Mouse (Mus musculus) liver, embryonic 15.5 days (tissue): ENCODE results near the gene Klk15. TPM values are rescaled to one million over a fixed set of nuclear protein-coding genes. Genes with fewer than 3 reads are reported as not detected.

ENCODE experiments used
- ATAC-seq: fragments of 200-750 bp; cut with Nextera tagmentation; 2 replicates; pipeline ENCODE4 v1.8.0; 2017; ENCODE audit warnings: moderate number of reproducible peaks, mild to moderate bottlenecking, moderate library complexity; ENCODE audit not compliant: insufficient read depth
- H3K27ac ChIP-seq: fragments of 300-500 bp; sonication (generic); replicated peaks from 2 replicates; pipeline ENCODE4 v1.5.1; 2015; ENCODE audit warnings: mild to moderate bottlenecking, inconsistent platforms
- H3K27me3 ChIP-seq: fragments of 300-500 bp; sonication (generic); 2 replicates; pipeline ENCODE4 v1.6.1; 2015; ENCODE audit warnings: mild to moderate bottlenecking, inconsistent platforms
- H3K36me3 ChIP-seq: fragments of 300-500 bp; sonication (generic); replicated peaks from 2 replicates; pipeline ENCODE4 v1.6.1; 2015; ENCODE audit warnings: moderate library complexity, mild to moderate bottlenecking, inconsistent platforms
- H3K4me1 ChIP-seq: fragments of 300-500 bp; sonication (generic); replicated peaks from 2 replicates; pipeline ENCODE4 v1.6.1; 2015; ENCODE audit warnings: inconsistent platforms
- H3K4me2 ChIP-seq: fragments of 300-500 bp; sonication (generic); 2 replicates; pipeline ENCODE4 v1.6.1; 2015; ENCODE audit warnings: moderate library complexity, mild to moderate bottlenecking, inconsistent platforms
- H3K4me3 ChIP-seq: fragments of 300-500 bp; sonication (generic); replicated peaks from 2 replicates; pipeline ENCODE4 v1.5.1; 2015; ENCODE audit warnings: mild to moderate bottlenecking, inconsistent platforms
- H3K9ac ChIP-seq: fragments of 300-500 bp; sonication (generic); 2 replicates; pipeline ENCODE4 v1.6.1; 2015; ENCODE audit warnings: moderate library complexity, mild to moderate bottlenecking, inconsistent platforms
- H3K9me3 ChIP-seq: fragments of 300-500 bp; sonication (generic); replicated peaks from 2 replicates; pipeline ENCODE4 v1.6.1; 2016; ENCODE audit warnings: inconsistent platforms
- polyA plus RNA-seq: library from polyadenylated mRNA; unstranded; fragments of >200 nt; fragmentation: Nextera tagmentation; extraction: Ambion mirVana; gene quantifications from 2 replicates; pipeline ENCODE4 v1.2.1, GENCODE M21; 2015

Gene Klk15
- polyA plus RNA-seq, 1 experiment from 2014 or later, result not detected

GRCm38 (mm10) chr7:43985657-43986056, 52.1 kb downstream of the Klk15 start:
- Histone ChIP-seq H3K4me2 (no peak overlapping the region), H3K27me3 (no peaks in the 10 kb centered on the region), H3K4me1 (no peaks in the 10 kb centered on the region), H3K36me3 (no peaks in the 10 kb centered on the region), H3K9ac (no peak overlapping the region), H3K27ac (no peak overlapping the region), H3K9me3 (no peaks in the 10 kb centered on the region), H3K4me3 (no peak overlapping the region)
- no peak for ATAC-seq

Other genes with a start within 250 kb of the Klk15 start
- gene Klk14, start 243.3 kb upstream of the Klk15 start, polyA plus RNA-seq, result not detected in 2 replicates
- gene Klk13, start 221.2 kb upstream of the Klk15 start, polyA plus RNA-seq, result not detected in 2 replicates
- gene Klk12, start 164.8 kb upstream of the Klk15 start, polyA plus RNA-seq, result not detected in 2 replicates
- not detected in 2 replicates for gene Klk11, start 159.1 kb upstream of the Klk15 start, polyA plus RNA-seq
- 0.06 and 0.10 TPM in 2 replicates for gene Klk10, start 152.7 kb upstream of the Klk15 start, polyA plus RNA-seq
- not detected in 2 replicates for gene Klk9, start 141.8 kb upstream of the Klk15 start, polyA plus RNA-seq
- 5.1 and 5.4 TPM in 2 replicates for gene Klk8, start 136.2 kb upstream of the Klk15 start, polyA plus RNA-seq
- not detected in 2 replicates for gene Klk7, start 122.4 kb upstream of the Klk15 start, polyA plus RNA-seq
- not detected in 2 replicates for gene Klk6, start 109.2 kb upstream of the Klk15 start, polyA plus RNA-seq
- not detected in 2 replicates for gene Klk5, start 91.8 kb upstream of the Klk15 start, polyA plus RNA-seq
- not detected in 2 replicates for gene Klk4, start 52.6 kb upstream of the Klk15 start, polyA plus RNA-seq
- gene Klk1b8, start 16.9 kb downstream of the Klk15 start, polyA plus RNA-seq, result not detected in 2 replicates
- gene Klk1b1, start 33.0 kb downstream of the Klk15 start, polyA plus RNA-seq, result not detected in 2 replicates
- gene Klk1b9, start 42.3 kb downstream of the Klk15 start, polyA plus RNA-seq, result not detected in 2 replicates
- gene Klk1b11, start 62.1 kb downstream of the Klk15 start, polyA plus RNA-seq, result not detected in 2 replicates
- 0.12 and 0.14 TPM in 2 replicates for gene Klk1b26, start 78.4 kb downstream of the Klk15 start, polyA plus RNA-seq
- gene Klk1b27, start 118.5 kb downstream of the Klk15 start, polyA plus RNA-seq, result not detected in 2 replicates
- gene Klk1b21, start 168.6 kb downstream of the Klk15 start, polyA plus RNA-seq, result not detected in 2 replicates
- gene Klk1b22, start 178.9 kb downstream of the Klk15 start, polyA plus RNA-seq, result not detected in 2 replicates
- gene Klk1b16, start 203.0 kb downstream of the Klk15 start, polyA plus RNA-seq, result not detected in 2 replicates